Mouse (Mus musculus): Measurements from ENCODE around the gene Cptp. TPM values are rescaled to one million over a fixed set of nuclear protein-coding genes. Genes with fewer than 3 reads are reported as not detected.

Cptp gene
- total RNA-seq, 2 experiments from 2014 or later: 16.9 to 17.5 TPM

DNA sequence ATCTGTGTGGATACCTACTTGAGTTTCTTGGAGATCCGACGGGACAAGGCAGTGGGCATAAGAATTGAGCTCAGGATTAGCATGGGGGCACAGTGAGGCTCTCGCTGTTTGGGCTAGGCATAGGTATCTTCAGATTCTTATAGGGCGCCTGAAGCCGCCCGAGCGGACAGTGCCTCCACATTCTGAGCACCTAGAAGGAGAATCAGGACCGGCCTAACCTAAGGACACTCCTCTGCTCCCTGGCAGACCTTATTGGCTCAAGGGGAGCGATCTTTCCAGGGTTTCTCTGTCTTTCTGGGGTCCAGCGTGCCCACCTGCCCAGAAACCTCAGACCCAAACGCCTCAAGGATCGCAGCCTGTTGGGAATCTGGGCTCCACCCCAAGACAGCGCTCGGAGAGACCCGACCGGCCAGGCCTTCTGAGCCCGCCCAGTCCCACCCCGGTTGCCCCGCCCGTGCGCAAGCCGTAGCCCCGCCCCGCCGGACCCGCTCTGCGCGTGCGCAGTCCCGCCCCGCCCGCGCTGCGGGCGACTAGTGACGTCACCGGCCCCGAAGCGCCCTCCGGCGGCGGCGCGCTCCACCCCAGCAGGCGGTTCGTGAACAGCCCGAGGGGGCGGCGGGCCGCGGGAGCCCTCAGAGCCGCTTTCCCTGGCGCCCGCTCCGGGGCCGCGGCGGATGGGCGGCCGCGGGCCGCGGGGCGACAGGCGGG is 22.2 kb downstream of the Cptp start, which contains the start of gene Dvl1:
TSS of gene Dvl1 (plus strand) at position 532 of the 708 bp plus-strand sequence.
- peak; percentile 99 to 100 for DNase-seq (ENCODE audit: low spot score in 2 of 2)

GRCm38 (mm10) chr4:155843231-155843630 is 26.0 kb downstream of the Cptp start:
- peak in 1 of 2 experiments; percentile 15 for DNase-seq (ENCODE audit: low spot score in 2 of 2)

GRCm38 (mm10) chr4:155841651-155842270 is 27.5 kb downstream of the Cptp start:
- peak in 1 of 2 experiments; percentile 28 for DNase-seq (ENCODE audit: low spot score in 2 of 2)

DNA sequence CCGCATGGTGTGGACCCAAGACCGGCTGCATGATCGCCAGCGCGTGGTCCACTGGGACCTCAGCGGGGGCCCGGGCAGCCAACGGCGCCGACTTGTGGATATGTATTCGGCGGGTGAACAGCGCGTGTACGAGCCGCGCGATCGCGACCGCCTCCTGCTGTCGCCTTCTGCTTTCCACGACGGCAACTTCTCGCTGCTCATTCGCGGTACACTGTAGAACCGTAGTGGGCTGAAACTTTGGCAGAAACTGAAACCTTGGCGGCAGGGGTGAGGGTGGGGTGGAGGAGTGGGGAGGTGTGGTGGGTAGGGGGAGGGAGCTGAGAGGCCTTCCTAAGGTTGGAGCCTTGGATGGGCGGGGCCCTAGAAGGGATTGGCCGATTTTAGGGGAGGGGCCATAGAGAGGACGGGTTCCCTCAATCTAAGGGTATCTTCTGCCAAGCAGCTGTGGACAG is 28.2 kb downstream of the Cptp start:
- peak; percentile 58 to 62 for DNase-seq (ENCODE audit: low spot score in 2 of 2)

GRCm38 (mm10) chr4:155840076-155841002 is 28.9 kb downstream of the Cptp start:
- no peak for DNase-seq (ENCODE audit: low spot score in 2 of 2)

DNA sequence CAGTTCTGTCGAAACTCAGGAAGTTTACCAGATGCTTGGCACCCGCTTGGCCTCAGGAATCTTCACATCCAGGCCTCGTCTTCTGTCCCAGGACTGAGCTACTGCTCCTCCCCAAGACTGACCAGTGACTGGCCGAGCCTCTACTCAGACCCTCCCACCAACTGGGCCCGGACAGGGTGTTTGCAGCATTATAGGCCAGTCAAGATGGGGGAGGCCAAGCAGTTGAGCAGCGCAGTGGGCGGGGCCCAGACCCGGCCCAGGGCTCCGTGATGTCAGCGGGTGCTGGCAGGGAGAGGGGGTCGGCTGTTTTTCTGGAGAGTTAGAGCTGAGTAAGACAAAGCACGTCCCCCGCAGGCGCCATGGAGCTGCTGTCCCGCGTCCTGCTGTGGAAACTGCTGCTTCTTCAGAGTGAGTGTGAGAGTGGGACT is 29.7 kb downstream of the Cptp start, which contains the start of gene Mxra8:
TSS of gene Mxra8 (plus strand) at position 198 of the 428 bp plus-strand sequence.
- peak; percentile 59 to 64 for DNase-seq (ENCODE audit: low spot score in 2 of 2)

- peak in 1 of 2 experiments; percentile 20 for DNase-seq (ENCODE audit: low spot score in 2 of 2)
These were observed 30.8 kb downstream of the Cptp start for GRCm38 (mm10) chr4:155838187-155839153.

DNA sequence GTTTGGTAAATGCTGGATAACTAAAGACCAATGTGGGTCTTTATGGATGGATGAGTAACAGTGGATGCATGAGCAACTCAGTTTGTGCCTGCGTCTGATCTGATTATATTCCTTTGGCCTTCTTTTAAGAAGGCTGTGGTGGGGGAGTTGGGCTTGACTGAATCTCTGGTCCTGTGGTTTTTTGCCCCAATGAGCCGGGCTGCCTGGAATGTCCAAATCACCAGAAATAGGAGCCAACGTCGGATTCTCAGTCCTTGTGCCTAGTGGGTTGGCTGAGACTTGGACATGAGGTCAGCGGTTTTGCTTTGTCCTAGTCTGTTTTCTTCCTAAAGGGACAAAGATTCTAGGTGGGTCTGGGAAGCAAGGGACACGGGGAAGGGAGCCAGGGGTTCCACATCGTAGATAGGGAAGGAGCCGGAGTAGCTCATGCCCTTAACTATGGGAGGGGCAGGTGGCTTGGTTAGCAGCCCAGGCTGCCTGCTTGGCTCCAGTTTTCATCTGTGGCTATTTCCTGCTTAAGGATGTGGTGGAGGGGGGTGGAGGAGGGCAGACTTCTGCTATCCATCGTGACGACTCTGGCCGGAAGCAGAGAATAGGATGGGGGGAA is 31.7 kb downstream of the Cptp start:
- DNase-seq (ENCODE audit: low spot score in 2 of 2): peak in 1 of 2 experiments; percentile 25

DNA sequence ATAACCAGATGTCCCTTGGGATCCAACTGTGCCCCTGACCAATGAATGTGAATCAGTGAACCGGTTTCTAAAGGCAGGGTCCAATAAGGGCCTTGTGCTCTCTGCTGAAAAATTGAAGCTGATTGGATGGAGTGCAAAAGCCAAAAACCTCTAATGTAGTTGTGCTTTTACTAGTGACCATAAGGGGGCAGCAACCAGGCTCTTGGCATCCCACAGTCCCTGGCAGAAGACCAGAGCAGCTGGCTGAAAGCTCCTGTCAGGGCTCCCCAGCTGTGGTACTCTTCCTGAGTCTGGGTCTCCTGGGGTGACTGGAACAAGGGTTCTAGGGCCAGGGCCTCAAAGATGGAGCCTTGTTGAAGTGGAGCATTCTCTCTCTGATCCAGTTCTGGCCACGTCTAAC is 35.4 kb downstream of the Cptp start:
- DNase-seq (ENCODE audit: low spot score in 2 of 2): peak; percentile 64 to 67

DNA sequence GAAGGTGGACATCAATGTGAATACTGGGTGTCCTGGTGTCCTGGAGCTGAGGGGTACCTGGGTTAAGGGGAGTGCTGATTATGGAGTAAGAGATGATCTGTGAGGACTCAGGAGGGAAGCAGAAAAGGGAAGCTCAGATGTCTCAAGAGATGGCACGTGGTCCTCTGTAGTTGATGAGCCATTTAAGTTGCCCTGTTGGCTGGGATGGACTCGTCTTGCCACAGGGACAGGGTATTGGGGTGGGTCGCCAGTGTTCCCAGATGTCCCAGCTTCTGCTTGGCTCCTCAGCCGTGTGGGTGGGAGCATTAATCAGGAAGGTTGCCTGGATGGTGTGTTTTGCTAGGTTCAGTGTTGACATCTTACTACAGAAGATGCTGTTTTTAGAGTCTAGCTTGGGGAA is 36.0 kb downstream of the Cptp start:
- peak in 1 of 2 experiments; percentile 21 for DNase-seq (ENCODE audit: low spot score in 2 of 2)

- DNase-seq (ENCODE audit: low spot score in 2 of 2): peak in 1 of 2 experiments; percentile 25
These were observed 36.9 kb downstream of the Cptp start for GRCm38 (mm10) chr4:155832321-155832720.

GRCm38 (mm10) chr4:155831831-155832230 is 37.4 kb downstream of the Cptp start:
- DNase-seq (ENCODE audit: low spot score in 2 of 2): no peak

- DNase-seq (ENCODE audit: low spot score in 2 of 2): peak; percentile 90 to 97
These were observed 38.0 kb downstream of the Cptp start, which contains the start of gene Aurkaip1 for GRCm38 (mm10) chr4:155831205-155831766. TSS of gene Aurkaip1 (plus strand) at chr4:155831272.

DNA sequence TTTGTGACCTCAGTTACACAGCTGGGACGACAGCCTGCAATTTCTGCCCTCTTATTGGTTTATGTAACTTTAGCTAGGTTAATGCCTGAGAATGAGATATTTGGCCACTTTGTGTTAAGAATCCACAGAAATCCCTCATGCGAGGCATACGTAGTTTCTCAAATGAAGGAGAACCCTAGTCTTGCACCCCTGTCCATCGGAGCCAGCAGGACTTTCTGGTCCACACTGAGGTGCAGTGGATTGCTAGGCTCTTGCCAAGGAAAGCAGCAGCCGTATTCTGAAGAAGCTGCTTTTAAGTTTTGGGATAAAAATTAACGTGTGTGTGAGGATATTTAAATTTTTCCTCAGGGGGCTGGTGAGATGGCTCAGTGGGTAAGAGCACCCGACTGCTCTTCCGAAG is 38.6 kb downstream of the Cptp start:
- DNase-seq (ENCODE audit: low spot score in 2 of 2): no peak

DNA sequence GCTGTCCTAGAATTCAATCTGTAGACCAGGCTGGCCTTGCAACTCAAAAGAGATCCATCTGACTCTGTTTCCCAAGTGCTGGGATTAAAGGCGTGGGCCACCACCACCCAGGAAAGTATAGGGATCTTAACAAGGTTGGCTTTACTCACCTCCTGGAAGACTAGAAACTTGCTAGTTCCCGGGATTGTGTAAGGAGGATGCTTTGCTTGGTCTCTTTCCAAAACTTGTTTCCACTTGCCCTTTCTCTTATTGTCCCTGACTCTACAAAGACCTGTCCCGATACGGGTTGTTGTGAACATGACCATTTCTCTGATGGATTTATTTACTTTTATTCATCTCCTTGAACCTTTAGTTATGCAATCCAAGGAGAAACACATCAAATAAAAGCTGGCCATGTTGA is 39.4 kb downstream of the Cptp start:
- DNase-seq (ENCODE audit: low spot score in 2 of 2): no peak

DNA sequence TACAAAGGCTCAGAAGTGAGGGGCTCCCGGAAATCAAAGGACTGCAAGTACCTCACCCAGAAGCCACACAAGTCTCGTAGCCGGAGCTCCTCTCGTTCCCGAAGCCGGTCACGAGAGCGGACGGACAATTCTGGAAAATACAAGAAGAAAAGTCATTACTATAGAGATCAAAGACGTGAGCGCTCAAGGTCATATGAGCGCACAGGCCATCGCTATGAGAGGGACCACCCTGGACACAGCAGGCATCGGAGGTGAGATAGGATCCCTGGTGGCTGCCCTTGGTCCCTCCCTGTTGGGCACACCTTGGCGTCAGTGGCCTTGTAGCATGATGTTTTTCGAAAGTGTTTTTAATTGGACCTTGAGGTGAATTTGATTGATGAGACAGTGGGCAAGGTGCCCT is 45.8 kb downstream of the Cptp start:
- DNase-seq (ENCODE audit: low spot score in 2 of 2): no peak

DNA sequence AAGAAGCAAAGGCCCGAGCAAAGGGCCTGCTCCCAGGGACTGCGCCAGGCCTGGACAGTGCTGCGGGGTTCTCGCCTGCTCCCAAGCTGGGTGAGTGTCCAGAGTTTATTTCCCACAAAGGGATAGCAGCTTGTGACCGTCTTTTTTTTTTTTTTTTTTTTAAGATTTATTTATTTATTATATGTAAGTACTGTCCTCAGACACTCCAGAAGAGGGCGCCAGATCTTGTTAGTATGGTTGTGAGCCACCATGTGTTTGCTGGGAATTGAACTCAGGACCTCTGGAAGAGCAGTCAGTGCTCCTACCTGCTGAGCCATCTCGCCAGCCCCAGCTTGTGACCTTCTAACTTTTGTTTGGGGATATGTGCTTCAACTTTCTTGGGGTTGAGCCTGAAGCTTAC is 48.2 kb downstream of the Cptp start:
- no peak for DNase-seq (ENCODE audit: low spot score in 2 of 2)

- no peak for DNase-seq (ENCODE audit: low spot score in 2 of 2)
These were observed 51.7 kb downstream of the Cptp start for GRCm38 (mm10) chr4:155817533-155817932.
